Mouse (Mus musculus): ENCODE measurements around the gene Gmeb2. TPM values are rescaled to one million over a fixed set of nuclear protein-coding genes. Genes with fewer than 3 reads are reported as not detected.
A peak's percentile ranks its signal among the peaks of the same experiment; 100 is the strongest.

Gmeb2 gene
- total and polyA plus RNA-seq, 2 experiments = 7.4 to 16.1 TPM

GRCm38 (mm10) chr2:181249217-181249616 is 38.6 kb downstream of the Gmeb2 start:
- H3K27me3 ChIP-seq (ENCODE audit: control insufficient read depth, insufficient read depth, low read length) = no peaks in the 10 kb centered on the region
- no peak overlapping the region; the same call in 1 of the 2 replicates for H3K4me3 ChIP-seq (ENCODE audit: insufficient read depth, low read depth, low read length)
- TF ChIP-seq CTCF (IDR thresholded peaks at IDR 0.05; ENCODE audit: low read depth, low read length) (no peak), POLR2A (IDR thresholded peaks at IDR 0.05; ENCODE audit: extremely low read depth, insufficient read depth, low read length) (no peak)
- WGBS = 19% methylated on average over 10 of the region's 10 CpGs
- no peaks in the 10 kb centered on the region for H3K36me3 ChIP-seq (ENCODE audit: control insufficient read depth, insufficient read depth, low read length)
- peaks cover 38% of the 10 kb centered on the region for H3K4me1 ChIP-seq (ENCODE audit: control insufficient read depth, insufficient read depth, low read length)
- no peaks in the 10 kb centered on the region for H3K79me2 ChIP-seq (ENCODE audit: control insufficient read depth, insufficient read depth, low read length)
- peak overlapping the region; percentile 70 for H3K9ac ChIP-seq (ENCODE audit: low read depth, low read length)
- H3K27ac ChIP-seq (replicated peaks; ENCODE audit: insufficient read depth, low read depth, low read length) = peak overlapping the region; percentile 86
- peak; percentile 95 for DNase-seq (ENCODE audit: extremely low read depth, low read depth, low spot score)

DNA sequence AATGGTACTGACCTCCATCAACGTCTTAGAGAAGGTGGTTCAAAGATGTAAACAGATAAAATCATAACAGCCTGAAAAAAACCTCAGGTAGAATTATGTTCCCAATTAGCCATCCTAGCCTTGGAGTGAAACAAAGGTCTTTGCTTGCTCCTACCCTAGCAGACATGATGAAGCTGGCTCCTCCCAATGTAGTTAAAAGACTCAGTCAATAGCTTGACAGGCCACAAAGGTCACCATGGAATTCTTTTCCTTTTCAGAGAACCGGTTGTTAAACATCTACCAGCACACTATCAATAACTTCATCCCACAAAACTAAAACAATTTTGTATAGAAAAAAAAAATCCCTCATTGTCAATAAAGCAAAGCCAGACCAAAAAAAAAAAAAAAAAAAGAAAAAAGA is 42.8 kb downstream of the Gmeb2 start:
- Histone ChIP-seq H3K4me1 (ENCODE audit: control insufficient read depth, insufficient read depth, low read length) (peaks cover 40% of the 10 kb centered on the region), H3K27ac (replicated peaks; ENCODE audit: insufficient read depth, low read depth, low read length) (no peak overlapping the region), H3K36me3 (ENCODE audit: control insufficient read depth, insufficient read depth, low read length) (peaks cover 1% of the 10 kb centered on the region; the same call in 1 of the 2 replicates), H3K9ac (ENCODE audit: low read depth, low read length) (no peak overlapping the region), H3K4me3 (ENCODE audit: insufficient read depth, low read depth, low read length) (no peak overlapping the region), H3K79me2 (ENCODE audit: control insufficient read depth, insufficient read depth, low read length) (peaks cover 18% of the 10 kb centered on the region), H3K27me3 (ENCODE audit: control insufficient read depth, insufficient read depth, low read length) (no peaks in the 10 kb centered on the region)
- DNase-seq (ENCODE audit: extremely low read depth, low read depth, low spot score) = peak; percentile 86
- WGBS = 26% methylated on average over 2 of the region's 2 CpGs
- TF ChIP-seq POLR2A (IDR thresholded peaks at IDR 0.05; ENCODE audit: extremely low read depth, insufficient read depth, low read length) (no peak), CTCF (IDR thresholded peaks at IDR 0.05; ENCODE audit: low read depth, low read length) (no peak)

DNA sequence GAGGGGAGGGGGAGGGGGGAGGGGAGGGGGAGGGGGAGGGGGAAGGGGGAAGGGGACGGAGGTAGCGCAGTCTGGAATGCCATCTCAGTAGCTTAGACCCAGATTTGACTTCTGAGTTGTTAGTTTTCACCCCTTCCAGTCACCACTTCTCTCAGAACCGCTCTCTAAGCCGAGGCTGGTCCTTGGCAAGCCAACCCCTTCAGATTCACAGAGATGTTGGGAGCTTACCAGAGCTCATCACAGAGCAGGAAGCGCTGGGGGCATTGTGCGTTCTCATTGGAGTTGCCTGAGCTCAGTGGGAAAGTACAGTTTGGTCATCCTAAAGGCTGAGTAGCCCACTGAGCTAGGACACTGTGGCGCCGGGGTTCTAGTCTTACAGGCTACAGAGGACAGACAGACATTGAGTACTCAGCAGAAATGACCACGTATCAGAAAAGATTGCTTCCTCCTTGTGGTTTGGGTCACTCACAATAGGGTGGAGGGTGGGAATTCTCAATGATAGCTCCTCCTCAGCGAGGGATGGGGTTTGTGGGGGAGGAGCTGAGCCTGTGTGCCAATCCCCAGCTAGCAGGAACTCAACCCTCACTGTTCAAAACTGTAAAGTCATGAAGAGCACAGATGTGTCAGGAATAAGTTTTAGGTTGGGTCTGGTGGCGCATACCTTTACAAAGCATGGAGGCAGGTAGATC is 44.0 kb downstream of the Gmeb2 start:
- H3K4me3 ChIP-seq (ENCODE audit: insufficient read depth, low read depth, low read length) = no peak overlapping the region
- no peak for TF ChIP-seq POLR2A (IDR thresholded peaks at IDR 0.05; ENCODE audit: extremely low read depth, insufficient read depth, low read length)
- TF ChIP-seq CTCF (IDR thresholded peaks at IDR 0.05; ENCODE audit: low read depth, low read length) = no peak
- WGBS = 20% methylated on average over 11 of the region's 11 CpGs
- peaks cover 41% of the 10 kb centered on the region for H3K4me1 ChIP-seq (ENCODE audit: control insufficient read depth, insufficient read depth, low read length)
- H3K79me2 ChIP-seq (ENCODE audit: control insufficient read depth, insufficient read depth, low read length) = peaks cover 28% of the 10 kb centered on the region
- DNase-seq (ENCODE audit: extremely low read depth, low read depth, low spot score) = peak; percentile 77
- H3K9ac ChIP-seq (ENCODE audit: low read depth, low read length) = peak overlapping the region; percentile 28; the same call in 1 of the 2 replicates
- peaks cover 5% of the 10 kb centered on the region; the same call in 1 of the 2 replicates for H3K36me3 ChIP-seq (ENCODE audit: control insufficient read depth, insufficient read depth, low read length)
- H3K27me3 ChIP-seq (ENCODE audit: control insufficient read depth, insufficient read depth, low read length) = no peaks in the 10 kb centered on the region
- H3K27ac ChIP-seq (replicated peaks; ENCODE audit: insufficient read depth, low read depth, low read length) = peak overlapping the region; percentile 69

DNA sequence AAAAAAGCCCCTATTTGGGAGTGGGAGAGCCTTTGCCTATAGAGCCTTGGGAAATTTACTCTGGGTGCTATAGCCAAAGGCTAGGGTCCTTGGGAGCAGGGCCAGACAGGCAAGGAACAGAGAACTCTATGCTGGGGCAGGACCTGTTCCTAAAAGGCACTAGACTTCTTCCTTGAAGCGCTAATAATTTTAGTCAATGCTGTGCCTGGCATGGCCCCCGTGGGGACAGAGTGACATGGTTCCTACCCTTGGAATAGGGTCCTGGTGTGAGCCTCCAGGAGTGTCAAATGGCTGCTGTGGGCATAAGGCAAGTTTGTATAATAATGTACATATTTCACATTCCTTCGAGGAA is 45.5 kb downstream of the Gmeb2 start:
- Histone ChIP-seq H3K9ac (ENCODE audit: low read depth, low read length) (peak overlapping the region; percentile 60; the same call in 1 of the 2 replicates), H3K4me1 (ENCODE audit: control insufficient read depth, insufficient read depth, low read length) (peaks cover 36% of the 10 kb centered on the region), H3K27ac (replicated peaks; ENCODE audit: insufficient read depth, low read depth, low read length) (peak overlapping the region; percentile 65), H3K36me3 (ENCODE audit: control insufficient read depth, insufficient read depth, low read length) (peaks cover 11% of the 10 kb centered on the region), H3K4me3 (ENCODE audit: insufficient read depth, low read depth, low read length) (no peak overlapping the region), H3K79me2 (ENCODE audit: control insufficient read depth, insufficient read depth, low read length) (peaks cover 35% of the 10 kb centered on the region), H3K27me3 (ENCODE audit: control insufficient read depth, insufficient read depth, low read length) (no peaks in the 10 kb centered on the region)
- WGBS = 55% methylated on average over 3 of the region's 3 CpGs
- TF ChIP-seq POLR2A (IDR thresholded peaks at IDR 0.05; ENCODE audit: extremely low read depth, insufficient read depth, low read length) = no peak
- TF ChIP-seq CTCF (IDR thresholded peaks at IDR 0.05; ENCODE audit: low read depth, low read length) = no peak
- DNase-seq (ENCODE audit: extremely low read depth, low read depth, low spot score) = no peak

- H3K4me3 ChIP-seq (ENCODE audit: insufficient read depth, low read depth, low read length) = peak within 1 kb of the TSS; percentile 79
- under 1% methylated on average over 16 of the region's 16 CpGs for WGBS
- H3K27ac ChIP-seq (replicated peaks; ENCODE audit: insufficient read depth, low read depth, low read length) = peak within 1 kb of the TSS; percentile 98
- TF ChIP-seq CTCF (IDR thresholded peaks at IDR 0.05; ENCODE audit: low read depth, low read length) = no peak
- peak; percentile 79 for TF ChIP-seq POLR2A (IDR thresholded peaks at IDR 0.05; ENCODE audit: extremely low read depth, insufficient read depth, low read length)
- H3K4me1 ChIP-seq (ENCODE audit: control insufficient read depth, insufficient read depth, low read length) = peaks cover 36% of the 10 kb centered on the region
- H3K27me3 ChIP-seq (ENCODE audit: control insufficient read depth, insufficient read depth, low read length) = no peaks in the 10 kb centered on the region
- peaks cover 13% of the 10 kb centered on the region for H3K36me3 ChIP-seq (ENCODE audit: control insufficient read depth, insufficient read depth, low read length)
- peaks cover 35% of the 10 kb centered on the region for H3K79me2 ChIP-seq (ENCODE audit: control insufficient read depth, insufficient read depth, low read length)
- peak; percentile 77 for DNase-seq (ENCODE audit: extremely low read depth, low read depth, low spot score)
- H3K9ac ChIP-seq (ENCODE audit: low read depth, low read length) = peak within 1 kb of the TSS; percentile 91
Measured at GRCm38 (mm10) chr2:181241602-181242313, 46.1 kb downstream of the Gmeb2 start, which contains the start of gene Helz2. Gene Helz2 (minus strand): TSS chr2:181242027.

Data from liver, adult 2 months (tissue).